Mouse (Mus musculus): Measurements from ENCODE around the gene Ldlrad3.

GRCm38 (mm10) chr2:102146386-102146785 is 39.8 kb downstream of the Ldlrad3 start:
- TF ChIP-seq CTCF (IDR thresholded peaks at IDR 0.05) (no peak), EP300 (IDR thresholded peaks at IDR 0.05; ENCODE audit: insufficient read depth, low read depth, low read length) (no peak), POLR2A (IDR thresholded peaks at IDR 0.05; ENCODE audit: insufficient read depth, low read depth, low read length) (no peak)
